Mouse (Mus musculus) cortical plate, adult 2 months (tissue): ENCODE measurements around the gene Mab21l3. TPM values are rescaled to one million over a fixed set of nuclear protein-coding genes. Genes with fewer than 3 reads are reported as not detected.

Source experiments
- H3K27ac ChIP-seq: fragments of 200-500 bp; 2 replicates; pipeline ENCODE4 v1.5.1; 2012; ENCODE audit warnings: low read length, control low read depth, inconsistent platforms; ENCODE audit not compliant: insufficient read depth
- H3K4me1 ChIP-seq: fragments of 200-500 bp; 2 replicates; pipeline ENCODE4 v1.6.1; 2011; ENCODE audit warnings: low read length; ENCODE audit not compliant: control insufficient read depth, insufficient read depth
- H3K4me3 ChIP-seq: fragments of 200-500 bp; 2 replicates; pipeline ENCODE4 v1.5.1; 2011; ENCODE audit warnings: mild to moderate bottlenecking, low read length, control low read depth; ENCODE audit not compliant: insufficient read depth
- CTCF ChIP-seq: fragments of 200-500 bp; IDR thresholded peaks from 2 replicates; pipeline ENCODE4 v1.5.1; 2011; ENCODE audit warnings: mild to moderate bottlenecking, control low read depth, low read length; ENCODE audit not compliant: insufficient read depth; ENCODE audit errors: extremely low read depth
- POLR2A ChIP-seq: fragments of 200-500 bp; IDR thresholded peaks from 2 replicates; pipeline ENCODE4 v1.6.1; 2011; ENCODE audit warnings: mild to moderate bottlenecking, low read length, control low read depth; ENCODE audit not compliant: insufficient read depth; ENCODE audit errors: extremely low read depth
- polyA plus RNA-seq: library from polyadenylated mRNA; depleted of rRNA; stranded (reverse); fragments of >200 nt; gene quantifications from 2 replicates; pipeline ENCODE4 v1.2.3, GENCODE M21; 2012

The Mab21l3 gene
- polyA plus RNA-seq, 1 experiment: 0.15 TPM

DNA sequence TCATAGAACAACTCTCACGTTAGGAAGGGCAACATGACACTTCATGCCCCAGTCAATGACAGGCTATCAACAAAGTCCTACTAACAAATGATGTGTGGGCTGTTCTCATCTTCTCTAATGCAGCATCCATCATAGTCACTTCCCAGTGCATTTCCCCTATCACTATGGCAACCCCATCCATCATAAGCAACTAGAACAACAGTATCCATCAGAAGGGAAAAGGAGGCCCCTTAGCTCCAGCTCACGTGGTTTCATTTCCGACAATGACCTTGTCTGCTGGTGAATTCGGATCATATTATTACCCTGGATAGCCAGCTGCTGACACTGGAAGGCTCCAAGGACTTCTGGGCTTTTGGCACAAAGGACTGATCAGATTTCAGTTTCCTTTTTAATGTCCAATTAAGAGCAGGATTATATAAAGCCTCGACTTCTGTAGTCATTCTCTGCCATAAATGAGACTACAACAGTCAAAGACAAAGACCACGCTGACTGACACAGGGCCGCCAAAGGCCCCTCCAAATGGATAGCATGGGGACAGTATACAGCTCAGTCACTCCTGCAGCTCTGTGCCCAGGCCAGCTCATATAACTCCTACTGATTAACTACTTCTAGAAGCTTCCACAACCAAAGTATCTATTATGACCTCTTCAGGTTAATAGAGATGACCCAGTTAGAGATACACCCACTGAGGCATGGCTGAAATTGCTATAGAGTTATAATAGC lies 6.2 kb downstream of the Mab21l3 start:
- Histone ChIP-seq H3K27ac (no peak overlapping the region), H3K4me3 (no peak overlapping the region), H3K4me1 (no peaks in the 10 kb centered on the region)
- TF ChIP-seq POLR2A (no peak), CTCF (no peak)

DNA sequence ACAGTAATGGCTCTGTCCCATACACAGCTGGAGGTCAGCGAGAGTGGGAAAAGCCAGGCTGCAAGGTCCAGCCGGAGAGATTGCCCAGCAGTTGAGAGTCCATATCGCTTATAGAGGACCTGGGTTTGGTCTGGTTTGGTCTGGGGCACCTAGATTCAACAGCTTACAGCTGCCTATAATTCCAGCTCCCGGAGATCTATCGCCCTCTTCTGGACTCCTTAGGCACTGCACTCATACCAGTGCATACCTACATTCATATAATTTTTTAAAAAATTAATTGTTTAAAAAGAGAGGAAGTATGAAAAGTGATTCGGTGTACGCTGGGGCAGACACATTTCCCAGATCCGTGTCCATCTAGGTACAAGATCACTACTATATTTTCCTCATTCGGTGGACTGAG lies 9.4 kb downstream of the Mab21l3 start:
- Histone ChIP-seq H3K4me3 (no peak overlapping the region), H3K27ac (no peak overlapping the region), H3K4me1 (no peaks in the 10 kb centered on the region)
- TF ChIP-seq CTCF (no peak), POLR2A (no peak)

DNA sequence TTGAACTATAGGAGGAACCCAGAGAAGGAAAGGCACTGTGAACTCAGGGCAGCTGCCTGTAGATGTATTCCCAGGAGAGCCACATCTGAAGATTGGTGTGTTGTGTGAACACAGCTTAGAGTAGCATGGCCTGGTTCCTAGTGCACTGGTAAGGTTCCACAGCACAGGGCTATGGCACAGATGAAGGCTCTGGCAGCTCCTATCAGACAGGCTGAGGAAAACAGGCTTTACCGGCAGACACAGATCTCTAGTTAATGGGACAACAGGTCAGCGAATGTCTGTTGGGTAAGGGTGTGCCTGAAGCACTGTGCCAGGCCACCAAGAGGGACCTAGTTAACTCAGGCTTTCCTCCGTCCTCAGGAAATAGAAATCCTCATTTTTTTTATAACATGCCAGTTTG lies 11.8 kb downstream of the Mab21l3 start:
- H3K27ac ChIP-seq: no peak overlapping the region
- H3K4me3 ChIP-seq: no peak overlapping the region
- no peaks in the 10 kb centered on the region for H3K4me1 ChIP-seq
- no peak for TF ChIP-seq CTCF
- no peak for TF ChIP-seq POLR2A

DNA sequence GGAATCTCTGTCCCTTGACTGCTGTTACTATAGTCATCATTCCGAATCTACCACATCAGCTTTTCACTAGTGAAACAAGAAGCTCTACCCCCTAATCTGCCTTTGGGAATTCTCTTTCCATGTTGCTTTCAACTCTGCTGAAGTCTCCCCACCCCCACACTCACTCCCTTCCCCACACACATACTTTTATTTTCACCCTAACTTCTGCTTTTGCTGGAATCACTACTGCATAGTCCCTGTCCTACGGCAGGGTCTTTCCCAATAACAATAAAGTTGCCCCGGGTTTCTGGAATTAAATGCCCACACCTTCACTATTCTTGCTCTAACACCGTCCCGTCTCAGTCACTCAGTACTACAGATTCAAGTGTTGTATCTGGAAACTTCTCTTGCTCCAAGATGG lies 12.2 kb downstream of the Mab21l3 start:
- Histone ChIP-seq H3K4me1 (no peaks in the 10 kb centered on the region), H3K27ac (no peak overlapping the region), H3K4me3 (no peak overlapping the region)
- no peak for TF ChIP-seq CTCF
- TF ChIP-seq POLR2A: no peak

DNA sequence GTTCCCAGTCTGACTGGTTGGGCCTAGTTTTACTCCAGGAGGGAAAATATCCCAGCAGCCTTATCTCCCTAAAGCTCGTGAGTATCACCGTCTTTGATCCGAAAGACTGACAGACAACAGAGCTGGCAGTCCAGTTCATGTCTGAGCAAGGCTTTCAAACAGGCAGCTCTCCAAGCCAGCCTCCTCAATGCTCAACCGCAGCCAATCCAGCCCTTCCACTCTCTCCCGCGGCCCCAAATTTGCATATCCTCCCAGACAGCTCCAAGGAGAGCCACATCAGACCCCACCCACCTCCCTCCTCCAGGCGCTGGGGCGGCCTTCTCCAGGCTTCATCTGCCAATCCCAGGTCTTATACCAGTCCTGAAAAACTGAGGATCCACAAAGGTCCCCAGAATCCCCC lies 12.7 kb downstream of the Mab21l3 start:
- Histone ChIP-seq H3K27ac (no peak overlapping the region), H3K4me3 (no peak overlapping the region), H3K4me1 (no peaks in the 10 kb centered on the region)
- TF ChIP-seq CTCF: no peak
- TF ChIP-seq POLR2A: no peak

DNA sequence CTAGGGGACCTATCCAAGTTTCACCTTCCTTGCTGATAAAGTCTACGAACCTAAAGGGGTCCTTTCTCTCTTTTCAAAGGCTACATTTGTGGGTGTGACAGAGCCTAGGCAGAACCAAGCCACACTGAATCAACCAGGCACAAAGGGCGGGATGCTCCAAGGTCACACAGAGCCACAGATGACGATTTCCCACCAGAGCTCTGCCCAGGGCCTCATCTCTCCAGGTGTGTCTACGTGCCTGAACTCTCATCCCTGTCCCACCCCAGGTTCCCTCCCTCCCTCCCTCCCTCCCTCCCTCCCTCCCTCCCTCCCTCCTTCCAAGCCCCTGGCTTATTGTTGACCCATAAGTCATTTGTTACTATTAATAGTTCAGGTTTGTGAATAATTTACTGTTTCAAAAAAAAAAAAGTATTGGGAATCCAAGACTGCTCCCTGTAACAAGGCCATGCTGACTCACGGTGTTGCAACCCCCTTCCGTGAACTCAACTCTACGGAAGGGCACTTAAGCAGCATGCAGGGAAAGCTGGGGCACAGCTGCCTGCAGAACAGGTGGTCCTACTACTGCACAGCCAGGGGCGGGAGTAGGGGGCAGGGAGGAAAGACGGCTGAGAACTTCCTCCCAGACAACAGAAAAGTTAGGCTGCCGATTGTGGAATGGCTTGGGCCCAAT lies 17.4 kb downstream of the Mab21l3 start:
- no peak overlapping the region for H3K27ac ChIP-seq
- TF ChIP-seq POLR2A: no peak
- no peak for TF ChIP-seq CTCF
- H3K4me1 ChIP-seq: no peaks in the 10 kb centered on the region
- H3K4me3 ChIP-seq: no peak overlapping the region

DNA sequence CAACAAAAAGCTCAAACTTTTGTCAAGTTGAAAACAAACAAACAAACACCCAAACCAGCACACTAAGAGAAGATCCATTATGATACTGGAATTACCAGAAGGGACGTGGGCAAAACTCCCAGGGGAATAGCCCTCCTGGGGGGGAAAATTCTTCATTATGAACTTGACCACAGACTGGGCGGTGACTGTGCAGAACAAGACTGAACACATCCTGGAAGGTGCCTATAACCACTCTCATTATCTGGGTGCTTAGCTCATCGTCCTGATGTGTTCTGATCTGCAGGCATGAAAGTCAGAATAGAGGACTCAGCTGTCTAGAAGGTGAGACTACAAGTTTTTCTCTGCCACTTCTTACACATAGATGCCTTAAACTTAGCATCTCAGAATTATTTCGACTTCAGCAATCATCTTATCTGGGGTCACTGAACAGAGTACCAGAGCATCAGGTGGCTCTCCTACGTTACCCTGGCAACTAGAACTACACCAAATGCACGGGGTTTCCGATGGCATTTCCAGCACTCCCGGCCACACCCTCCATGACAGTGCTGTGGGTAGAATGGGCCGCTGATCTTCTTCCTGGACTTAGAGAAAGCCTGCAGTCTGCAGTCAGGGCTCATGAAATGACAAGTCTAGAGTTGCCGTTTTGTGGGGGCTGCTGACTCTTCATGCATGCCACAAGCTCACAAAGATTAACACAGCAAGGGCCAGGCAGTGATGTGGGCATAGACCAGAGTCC lies 18.7 kb downstream of the Mab21l3 start:
- no peak for TF ChIP-seq POLR2A
- TF ChIP-seq CTCF: no peak
- no peaks in the 10 kb centered on the region for H3K4me1 ChIP-seq
- no peak overlapping the region for H3K27ac ChIP-seq
- no peak overlapping the region for H3K4me3 ChIP-seq

DNA sequence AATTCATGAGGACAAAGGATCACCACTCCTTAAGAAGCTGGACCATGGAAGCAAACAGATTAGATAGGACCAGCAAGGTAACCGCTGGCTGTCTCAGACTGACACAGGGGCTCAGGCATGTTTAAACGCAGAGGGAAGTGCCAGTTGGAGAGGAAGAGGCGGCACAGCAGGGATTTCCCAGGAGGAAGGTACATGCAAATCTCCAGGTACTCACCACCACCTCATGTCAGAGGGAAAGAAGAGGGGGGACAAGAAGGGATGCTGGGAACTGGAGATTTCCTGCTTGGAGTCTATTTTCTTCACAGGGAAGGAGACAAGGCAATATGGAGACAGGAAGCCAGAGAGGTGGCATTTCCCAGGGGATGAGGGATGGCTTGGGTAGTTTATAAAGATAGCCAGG lies 20.2 kb downstream of the Mab21l3 start:
- no peak for TF ChIP-seq POLR2A
- no peak for TF ChIP-seq CTCF
- no peak overlapping the region for H3K27ac ChIP-seq
- no peaks in the 10 kb centered on the region for H3K4me1 ChIP-seq
- H3K4me3 ChIP-seq: no peak overlapping the region

DNA sequence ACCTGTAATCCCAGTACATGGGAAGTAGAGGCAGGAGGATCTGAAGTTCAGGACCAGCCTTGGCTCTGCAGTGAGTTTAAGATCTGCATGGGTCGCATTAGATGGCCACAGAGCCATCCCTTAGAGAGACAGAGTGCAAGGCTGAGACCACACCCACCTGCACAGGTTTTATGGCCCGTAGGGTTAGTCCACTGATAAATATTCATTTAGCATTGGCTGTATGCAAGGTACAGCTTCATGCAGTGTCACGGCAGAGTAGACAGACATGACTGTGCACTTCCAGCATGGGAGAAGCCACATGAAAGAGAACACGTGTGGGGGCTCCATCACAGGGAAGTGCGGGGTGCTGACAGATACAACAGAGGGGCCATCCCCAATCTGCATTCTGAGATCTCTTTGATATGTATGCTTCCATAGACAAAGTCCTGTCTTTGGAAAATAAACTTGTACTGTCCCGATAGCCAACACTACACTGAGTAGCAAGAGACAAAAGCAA lies 21.5 kb downstream of the Mab21l3 start:
- TF ChIP-seq POLR2A: no peak
- no peak for TF ChIP-seq CTCF
- no peak overlapping the region for H3K4me3 ChIP-seq
- H3K4me1 ChIP-seq: no peaks in the 10 kb centered on the region

More for the DNA sequence above, 21.5 kb downstream of the Mab21l3 start:
- no peak overlapping the region for H3K27ac ChIP-seq
